Mouse (Mus musculus): ENCODE results near the gene Dpf3. TPM values are rescaled to one million over a fixed set of nuclear protein-coding genes. Genes with fewer than 3 reads are reported as not detected.

Dpf3 gene
- polyA plus RNA-seq, 1 experiment from 2014 or later, result 6.1 TPM

- Histone ChIP-seq H3K9me3 (ENCODE audit: control insufficient read depth, low read length) (no peaks in the 10 kb centered on the region), H3K36me3 (ENCODE audit: control insufficient read depth, insufficient read depth, low read length) (no peaks in the 10 kb centered on the region), H3K4me3 (ENCODE audit: low read depth, low read length) (no peak overlapping the region), H3K27ac (replicated peaks; ENCODE audit: low read depth, low read length) (no peak overlapping the region), H3K4me1 (ENCODE audit: control insufficient read depth, insufficient read depth, low read length) (no peaks in the 10 kb centered on the region), H3K27me3 (replicated peaks; ENCODE audit: control insufficient read depth, insufficient read depth, low read length) (no peaks in the 10 kb centered on the region), H3K9ac (ENCODE audit: low read depth, low read length) (no peak overlapping the region), H3K4me2 (ENCODE audit: low read depth, low read length) (no peak overlapping the region)
- ATAC-seq (ENCODE audit: low read depth) (no peak), DNase-seq (ENCODE audit: low spot score) (no peak)
- WGBS, result 81% methylated on average over 5 of the region's 5 CpGs
Observed at GRCm38 (mm10) chr12:83349736-83350135, 137.8 kb downstream of the Dpf3 start.

- no peaks in the 10 kb centered on the region for H3K4me1 ChIP-seq (ENCODE audit: control insufficient read depth, insufficient read depth, low read length)
- no peak for ATAC-seq (ENCODE audit: low read depth)
Observed at GRCm38 (mm10) chr12:83348246-83348645, 139.3 kb downstream of the Dpf3 start.

GRCm38 (mm10) chr12:83342875-83343185 is 144.7 kb downstream of the Dpf3 start:
- no peak overlapping the region for H3K4me3 ChIP-seq (ENCODE audit: low read depth, low read length)
- no peak overlapping the region for H3K4me2 ChIP-seq (ENCODE audit: low read depth, low read length)
- no peaks in the 10 kb centered on the region for H3K4me1 ChIP-seq (ENCODE audit: control insufficient read depth, insufficient read depth, low read length)
- no peak overlapping the region for H3K27ac ChIP-seq (replicated peaks; ENCODE audit: low read depth, low read length)
- 59% methylated on average over 4 of the region's 4 CpGs for WGBS
- H3K9ac ChIP-seq (ENCODE audit: low read depth, low read length), result no peak overlapping the region
- no peaks in the 10 kb centered on the region for H3K9me3 ChIP-seq (ENCODE audit: control insufficient read depth, low read length)
- DNase-seq (ENCODE audit: low spot score) (no peak), ATAC-seq (ENCODE audit: low read depth) (no peak)
- no peaks in the 10 kb centered on the region for H3K27me3 ChIP-seq (replicated peaks; ENCODE audit: control insufficient read depth, insufficient read depth, low read length)
- H3K36me3 ChIP-seq (ENCODE audit: control insufficient read depth, insufficient read depth, low read length), result no peaks in the 10 kb centered on the region

More at GRCm38 (mm10) chr12:83348246-83348645, 139.3 kb downstream of the Dpf3 start:
- no peaks in the 10 kb centered on the region for H3K9me3 ChIP-seq (ENCODE audit: control insufficient read depth, low read length)
- H3K27ac ChIP-seq (replicated peaks; ENCODE audit: low read depth, low read length), result no peak overlapping the region
- DNase-seq (ENCODE audit: low spot score), result no peak
- WGBS, result 77% methylated on average over 3 of the region's 3 CpGs
- H3K4me3 ChIP-seq (ENCODE audit: low read depth, low read length), result no peak overlapping the region
- no peaks in the 10 kb centered on the region for H3K36me3 ChIP-seq (ENCODE audit: control insufficient read depth, insufficient read depth, low read length)
- H3K27me3 ChIP-seq (replicated peaks; ENCODE audit: control insufficient read depth, insufficient read depth, low read length), result no peaks in the 10 kb centered on the region
- no peak overlapping the region for H3K4me2 ChIP-seq (ENCODE audit: low read depth, low read length)
- H3K9ac ChIP-seq (ENCODE audit: low read depth, low read length), result no peak overlapping the region

- no peak overlapping the region for H3K27ac ChIP-seq (replicated peaks; ENCODE audit: low read depth, low read length)
Observed at GRCm38 (mm10) chr12:83342035-83342874, 145.3 kb downstream of the Dpf3 start.

GRCm38 (mm10) chr12:83340960-83341359 is 146.6 kb downstream of the Dpf3 start:
- Histone ChIP-seq H3K4me3 (ENCODE audit: low read depth, low read length) (no peak overlapping the region), H3K4me2 (ENCODE audit: low read depth, low read length) (no peak overlapping the region), H3K9me3 (ENCODE audit: control insufficient read depth, low read length) (no peaks in the 10 kb centered on the region), H3K27ac (replicated peaks; ENCODE audit: low read depth, low read length) (no peak overlapping the region), H3K27me3 (replicated peaks; ENCODE audit: control insufficient read depth, insufficient read depth, low read length) (no peaks in the 10 kb centered on the region), H3K9ac (ENCODE audit: low read depth, low read length) (no peak overlapping the region), H3K36me3 (ENCODE audit: control insufficient read depth, insufficient read depth, low read length) (no peaks in the 10 kb centered on the region), H3K4me1 (ENCODE audit: control insufficient read depth, insufficient read depth, low read length) (peaks cover 3% of the 10 kb centered on the region; the same call in 1 of the 2 replicates)
- 84% methylated on average over 4 of the region's 4 CpGs for WGBS
- DNase-seq (ENCODE audit: low spot score) (no peak), ATAC-seq (ENCODE audit: low read depth) (no peak)

More at GRCm38 (mm10) chr12:83342035-83342874, 145.3 kb downstream of the Dpf3 start:
- 69% methylated on average over 15 of the region's 15 CpGs for WGBS
- no peaks in the 10 kb centered on the region for H3K36me3 ChIP-seq (ENCODE audit: control insufficient read depth, insufficient read depth, low read length)
- no peak for ATAC-seq (ENCODE audit: low read depth)
- H3K9ac ChIP-seq (ENCODE audit: low read depth, low read length), result no peak overlapping the region
- no peak overlapping the region for H3K4me3 ChIP-seq (ENCODE audit: low read depth, low read length)
- H3K4me1 ChIP-seq (ENCODE audit: control insufficient read depth, insufficient read depth, low read length), result no peaks in the 10 kb centered on the region
- DNase-seq (ENCODE audit: low spot score), result no peak
- no peak overlapping the region for H3K4me2 ChIP-seq (ENCODE audit: low read depth, low read length)
- H3K9me3 ChIP-seq (ENCODE audit: control insufficient read depth, low read length), result no peaks in the 10 kb centered on the region
- H3K27me3 ChIP-seq (replicated peaks; ENCODE audit: control insufficient read depth, insufficient read depth, low read length), result no peaks in the 10 kb centered on the region

- Histone ChIP-seq H3K9ac (ENCODE audit: low read depth, low read length) (no peak overlapping the region), H3K27me3 (replicated peaks; ENCODE audit: control insufficient read depth, insufficient read depth, low read length) (no peaks in the 10 kb centered on the region), H3K4me3 (ENCODE audit: low read depth, low read length) (no peak overlapping the region), H3K36me3 (ENCODE audit: control insufficient read depth, insufficient read depth, low read length) (no peaks in the 10 kb centered on the region), H3K9me3 (ENCODE audit: control insufficient read depth, low read length) (no peaks in the 10 kb centered on the region), H3K27ac (replicated peaks; ENCODE audit: low read depth, low read length) (no peak overlapping the region), H3K4me1 (ENCODE audit: control insufficient read depth, insufficient read depth, low read length) (peaks cover 3% of the 10 kb centered on the region; the same call in 1 of the 2 replicates), H3K4me2 (ENCODE audit: low read depth, low read length) (no peak overlapping the region)
- WGBS, result 80% methylated on average over 1 of the region's 1 CpGs
- ATAC-seq (ENCODE audit: low read depth), result no peak
- DNase-seq (ENCODE audit: low spot score), result no peak
Observed at GRCm38 (mm10) chr12:83338345-83338744, 149.2 kb downstream of the Dpf3 start.

GRCm38 (mm10) chr12:83337776-83338149 is 149.8 kb downstream of the Dpf3 start:
- Histone ChIP-seq H3K9ac (ENCODE audit: low read depth, low read length) (no peak overlapping the region), H3K4me2 (ENCODE audit: low read depth, low read length) (no peak overlapping the region), H3K27me3 (replicated peaks; ENCODE audit: control insufficient read depth, insufficient read depth, low read length) (no peaks in the 10 kb centered on the region), H3K27ac (replicated peaks; ENCODE audit: low read depth, low read length) (no peak overlapping the region), H3K4me1 (ENCODE audit: control insufficient read depth, insufficient read depth, low read length) (peaks cover 3% of the 10 kb centered on the region; the same call in 1 of the 2 replicates), H3K9me3 (ENCODE audit: control insufficient read depth, low read length) (no peaks in the 10 kb centered on the region), H3K36me3 (ENCODE audit: control insufficient read depth, insufficient read depth, low read length) (no peaks in the 10 kb centered on the region), H3K4me3 (ENCODE audit: low read depth, low read length) (no peak overlapping the region)
- WGBS, result 46% methylated on average over 7 of the region's 7 CpGs
- no peak for DNase-seq (ENCODE audit: low spot score)
- ATAC-seq (ENCODE audit: low read depth), result no peak

- Histone ChIP-seq H3K27me3 (replicated peaks; ENCODE audit: control insufficient read depth, insufficient read depth, low read length) (no peaks in the 10 kb centered on the region), H3K9me3 (ENCODE audit: control insufficient read depth, low read length) (no peaks in the 10 kb centered on the region), H3K27ac (replicated peaks; ENCODE audit: low read depth, low read length) (no peak overlapping the region), H3K36me3 (ENCODE audit: control insufficient read depth, insufficient read depth, low read length) (no peaks in the 10 kb centered on the region), H3K4me3 (ENCODE audit: low read depth, low read length) (no peak overlapping the region), H3K4me2 (ENCODE audit: low read depth, low read length) (no peak overlapping the region), H3K9ac (ENCODE audit: low read depth, low read length) (no peak overlapping the region), H3K4me1 (ENCODE audit: control insufficient read depth, insufficient read depth, low read length) (peaks cover 3% of the 10 kb centered on the region; the same call in 1 of the 2 replicates)
- 21% methylated on average over 13 of the region's 13 CpGs for WGBS
- ATAC-seq (ENCODE audit: low read depth) (peak; percentile 30; the same call in 1 of the 2 replicates), DNase-seq (ENCODE audit: low spot score) (peak; percentile 52)
Observed at GRCm38 (mm10) chr12:83337077-83337775, 150.3 kb downstream of the Dpf3 start.

All from embryonic facial prominence, embryonic 14.5 days (tissue).